Mouse (Mus musculus) kidney, adult 9 months (tissue): ENCODE measurements around the gene Gm10061.
"Not testable (repeated sequence)": the region's sequence is repeated elsewhere in the genome, so short reads cannot be mapped to it uniquely, and the experiment has no call there.

Experiments used
- DNase-seq: peaks from one replicate; pipeline ENCODE4 v3.0.0; 2022

Gm10061 gene

GRCm38 (mm10) chr16:89150786-89151185 lies at the start of gene Gm10061:
Gene Gm10061 (plus strand): TSS chr16:89151086.
- DNase-seq, result no peak

- no peak for DNase-seq
Observed at GRCm38 (mm10) chr16:89140551-89140950, 10.3 kb upstream of the Gm10061 start, which contains the start of gene Gm6358. Gene Gm6358 (plus strand): TSS chr16:89140851.

- DNase-seq, result no peak
Observed at GRCm38 (mm10) chr16:89157652-89158051, 6.8 kb downstream of the Gm10061 start, which contains the start of gene Gm9789. Gene Gm9789 (plus strand): TSS chr16:89157952.

GRCm38 (mm10) chr16:89169190-89169589 lies 18.3 kb downstream of the Gm10061 start, which contains the start of gene Gm7735:
Gene Gm7735 (plus strand): TSS chr16:89169490.
- DNase-seq, result not testable (repeated sequence)

GRCm38 (mm10) chr16:89174435-89174834 lies 23.5 kb downstream of the Gm10061 start, which contains the start of gene 1110057P08Rik:
Gene 1110057P08Rik (plus strand): TSS chr16:89174735.
- no peak for DNase-seq

GRCm38 (mm10) chr16:89188621-89189020 lies 37.7 kb downstream of the Gm10061 start:
- no peak for DNase-seq
